Mouse (Mus musculus) urinary bladder, postnatal 10 days (tissue): Measurements from ENCODE around the gene D7Ertd443e.

Experiments
- DNase-seq: peaks from one replicate; pipeline ENCODE4 v3.0.0; 2022; ENCODE audit warnings: low spot score

D7Ertd443e gene

GRCm38 (mm10) chr7:134227101-134227500 is 158.4 kb downstream of the D7Ertd443e start:
- DNase-seq, result no peak

GRCm38 (mm10) chr7:134226231-134226630 is 159.2 kb downstream of the D7Ertd443e start:
- no peak for DNase-seq

- DNase-seq, result peak; percentile 31
Observed at GRCm38 (mm10) chr7:134224741-134225612, 160.5 kb downstream of the D7Ertd443e start.

- no peak for DNase-seq
Observed at GRCm38 (mm10) chr7:134224421-134224740, 161.1 kb downstream of the D7Ertd443e start.

GRCm38 (mm10) chr7:134223444-134224161 is 161.9 kb downstream of the D7Ertd443e start:
- peak; percentile 60 for DNase-seq
